20 mouse cellular contexts compared by ENCODE assay signal in the genomic region with DNA sequence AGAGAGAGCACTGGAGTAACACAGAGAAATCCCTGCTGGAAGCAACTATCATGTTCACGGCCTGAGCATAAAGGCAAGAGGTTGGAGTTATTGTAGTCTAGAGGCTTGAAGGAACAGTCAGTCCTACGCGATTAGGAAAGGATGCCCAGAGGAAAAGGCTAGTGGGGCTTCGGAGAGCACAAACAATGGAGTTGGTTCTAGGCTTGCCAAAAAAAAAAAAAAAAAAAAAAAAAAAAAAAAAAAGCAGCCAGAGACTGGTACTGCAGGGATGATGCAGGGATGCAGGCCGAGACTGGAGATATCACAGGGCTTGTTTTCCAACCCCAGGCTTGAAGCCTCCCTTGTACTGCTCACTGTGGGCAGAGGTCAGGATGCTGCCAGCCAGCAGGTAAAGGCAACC. TPM values are rescaled to one million over a fixed set of nuclear protein-coding genes. Genes with fewer than 3 reads are reported as not detected.
A peak's percentile ranks its signal among the peaks of the same experiment; 100 is the strongest.
DNase-seq lines count a peak whose midpoint lies in the region; ATAC-seq and TF ChIP-seq lines count a peak whose summit lies in the region.
"Had no signal": no experiment of that assay in that cellular context is flagged by ENCODE, and none has a peak within 500 bp of the region (broad histone marks: within the 10 kb centered on the region; RNA-seq: fewer than 3 reads in every experiment).

No protein-coding gene starts in this region.

- 0 out of 2 replicates have a peak, but pooled peaks cover 4% of the 10 kb centered on the region for H3K4me1 ChIP-seq in embryonic facial prominence, embryonic 15.5 days
- peaks cover 5% of the 10 kb centered on the region; the same call in 1 of the 2 replicates for H3K4me1 ChIP-seq in embryonic facial prominence, embryonic 10.5 days
- H3K4me1 ChIP-seq in kidney, embryonic 16.5 days (ENCODE audit: insufficient read depth, low read length), result no peaks in the 10 kb centered on the region
- H3K4me1 ChIP-seq: embryonic facial prominence, embryonic 13.5 days had no signal

- WGBS in embryonic facial prominence, embryonic 15.5 days, result 74% methylated on average over 5 of the region's 5 CpGs
- 80% methylated on average over 5 of the region's 5 CpGs for WGBS in embryonic facial prominence, embryonic 10.5 days
- WGBS in kidney, embryonic 16.5 days, result 89% methylated on average over 5 of the region's 5 CpGs

- no peak overlapping the region for H3K4me3 ChIP-seq in embryonic facial prominence, embryonic 15.5 days (replicated peaks)
- no peak overlapping the region for H3K4me3 ChIP-seq in embryonic facial prominence, embryonic 10.5 days
- no peak overlapping the region for H3K4me3 ChIP-seq in left cerebral cortex, adult 2 months
- no peak overlapping the region for H3K4me3 ChIP-seq in kidney, embryonic 16.5 days (ENCODE audit: low read length)
- H3K4me3 ChIP-seq: embryonic facial prominence, embryonic 13.5 days; forebrain, embryonic 15.5 days; hindbrain, embryonic 15.5 days; midbrain, embryonic 10.5 days had no signal

- DNase-seq in embryonic facial prominence, embryonic 10.5 days (ENCODE audit: low spot score), result no peak
- no peak for DNase-seq in left cerebral cortex, adult 2 months (ENCODE audit: extremely low spot score in 1 of 2, low spot score in 2 of 2)
- no peak for DNase-seq in left cerebral cortex, postnatal 10 days (ENCODE audit: extremely low spot score in 1 of 2, low spot score in 2 of 2)
- DNase-seq in thymus, postnatal 14 days, result peak; percentile 14
- DNase-seq in thymus, postnatal 36 days, result no peak
- DNase-seq in induced T-regulatory cell, adult 2 months (ENCODE audit: low read depth), result peak; percentile 28
- DNase-seq: adrenal gland, postnatal 36 days; cerebellum, adult 9-11 months; heart, postnatal 4 days; lung, embryonic 14.5 days; right cerebral cortex, postnatal 25 days had no signal

- TF ChIP-seq CTCF in left cerebral cortex, adult 2 months (IDR thresholded peaks at IDR 0.05), result no peak

- no peak overlapping the region for H3K4me2 ChIP-seq in embryonic facial prominence, embryonic 15.5 days (replicated peaks)
- H3K4me2 ChIP-seq in kidney, embryonic 16.5 days (replicated peaks; ENCODE audit: low read depth, low read length), result no peak overlapping the region
- H3K4me2 ChIP-seq: embryonic facial prominence, embryonic 13.5 days; forebrain, embryonic 15.5 days; liver, embryonic 11.5 days had no signal

- intact Hi-C loops in left cerebral cortex, adult 2 months (cut with DNase I), result loop anchor here (5.0 to 10.0 kb wide), 2 partner anchors 112 to 534 kb away; a partner anchor contains a TSS
- intact Hi-C loops in left cerebral cortex, postnatal 10 days (cut with DNase I), result no loop called here

- no peak overlapping the region for H3K9ac ChIP-seq in embryonic facial prominence, embryonic 15.5 days
- H3K9ac ChIP-seq in kidney, embryonic 16.5 days (replicated peaks; ENCODE audit: low read length), result no peak overlapping the region
- H3K9ac ChIP-seq: embryonic facial prominence, embryonic 13.5 days; forebrain, embryonic 15.5 days; hindbrain, embryonic 15.5 days; lung, embryonic 14.5 days had no signal

- no peaks in the 10 kb centered on the region for H3K9me3 ChIP-seq in embryonic facial prominence, embryonic 15.5 days (replicated peaks)
- no peaks in the 10 kb centered on the region for H3K9me3 ChIP-seq in embryonic facial prominence, embryonic 10.5 days
- no peaks in the 10 kb centered on the region for H3K9me3 ChIP-seq in kidney, embryonic 16.5 days (ENCODE audit: low read length)
- H3K9me3 ChIP-seq: embryonic facial prominence, embryonic 13.5 days; forebrain, embryonic 15.5 days; hindbrain, embryonic 15.5 days; midbrain, embryonic 10.5 days had no signal

- no peaks in the 10 kb centered on the region for H3K27me3 ChIP-seq in embryonic facial prominence, embryonic 15.5 days
- H3K27me3 ChIP-seq in embryonic facial prominence, embryonic 10.5 days (replicated peaks; ENCODE audit: low read depth, poor library complexity, severe bottlenecking), result no peaks in the 10 kb centered on the region
- no peaks in the 10 kb centered on the region for H3K27me3 ChIP-seq in kidney, embryonic 16.5 days (ENCODE audit: insufficient read depth, low read length)
- H3K27me3 ChIP-seq: embryonic facial prominence, embryonic 13.5 days; forebrain, embryonic 15.5 days; hindbrain, embryonic 15.5 days had no signal

- ATAC-seq in embryonic facial prominence, embryonic 15.5 days (ENCODE audit: insufficient number of reproducible peaks, low FRiP score, low TSS enrichment, low read depth), result peak; percentile 29; the same call in 1 of the 2 replicates
- ATAC-seq in kidney, embryonic 16.5 days (ENCODE audit: low FRiP score, low TSS enrichment), result no peak
- ATAC-seq: intestine, postnatal 0 days had no signal

- no peak overlapping the region for H3K27ac ChIP-seq in embryonic facial prominence, embryonic 15.5 days (replicated peaks)
- H3K27ac ChIP-seq in embryonic facial prominence, embryonic 10.5 days (replicated peaks), result no peak overlapping the region
- H3K27ac ChIP-seq in left cerebral cortex, adult 2 months, result peak overlapping the region; percentile 63; the same call in 1 of the 2 replicates
- H3K27ac ChIP-seq in kidney, embryonic 16.5 days (ENCODE audit: low read length), result no peak overlapping the region
- H3K27ac ChIP-seq: embryonic facial prominence, embryonic 13.5 days; forebrain, embryonic 15.5 days; hindbrain, embryonic 15.5 days; kidney, postnatal 0 days; midbrain, embryonic 10.5 days had no signal

- H3K36me3 ChIP-seq in embryonic facial prominence, embryonic 15.5 days, result no peaks in the 10 kb centered on the region
- H3K36me3 ChIP-seq in embryonic facial prominence, embryonic 10.5 days (replicated peaks), result no peaks in the 10 kb centered on the region
- no peaks in the 10 kb centered on the region for H3K36me3 ChIP-seq in kidney, embryonic 16.5 days (ENCODE audit: insufficient read depth, low read length)
- H3K36me3 ChIP-seq: embryonic facial prominence, embryonic 13.5 days; forebrain, embryonic 15.5 days; hindbrain, embryonic 15.5 days; midbrain, embryonic 10.5 days had no signal

RNA-seq across cellular contexts. Expression of a gene that starts 19.2 kb away (rescaled TPM):
- polyA plus RNA-seq in embryonic facial prominence, embryonic 15.5 days (2015; fragmentation: Nextera tagmentation; extraction: Ambion mirVana), result 67.0 and 71.2 TPM in 2 replicates
- polyA plus RNA-seq in embryonic facial prominence, embryonic 10.5 days (2016; fragmentation: Nextera tagmentation; extraction: Ambion mirVana), result 52.6 and 59.1 TPM in 2 replicates
- 10 to 100 TPM; 35.2 to 37.4 TPM for total RNA-seq in left cerebral cortex, adult 2 months (2021)
- total RNA-seq in left cerebral cortex, postnatal 10 days (2021), result 10 to 100 TPM; 28.3 to 30.3 TPM
- 64.9 and 67.9 TPM in 2 replicates for polyA plus RNA-seq in kidney, embryonic 16.5 days (2015; fragmentation: Nextera tagmentation; extraction: Ambion mirVana)

Comparison
In these comparisons a context has a peak if more than half of its experiments do, and no peak if none do; other contexts are left out.
1. DNase-seq: peak in thymus, postnatal 14 days (single experiment) and induced T-regulatory cell, adult 2 months (single experiment); none in embryonic facial prominence, embryonic 10.5 days (single experiment), left cerebral cortex, adult 2 months (0 of 2), left cerebral cortex, postnatal 10 days (0 of 2) and thymus, postnatal 36 days (0 of 2).